Mouse (Mus musculus) hindbrain, embryonic 15.5 days (tissue): Measurements from ENCODE around the gene Gm20388. TPM values are rescaled to one million over a fixed set of nuclear protein-coding genes. Genes with fewer than 3 reads are reported as not detected.

Experiments
- ATAC-seq: fragments of 200-750 bp; cut with Nextera tagmentation; 2 replicates; pipeline ENCODE4 v1.8.0; 2017; ENCODE audit warnings: low read depth, moderate number of reproducible peaks, moderate TSS enrichment; ENCODE audit not compliant: low FRiP score
- H3K27ac ChIP-seq: fragments of 300-500 bp; sonication (generic); replicated peaks from 2 replicates; pipeline ENCODE4 v1.5.1; 2015; ENCODE audit warnings: mild to moderate bottlenecking, inconsistent platforms
- H3K27me3 ChIP-seq: fragments of 300-500 bp; sonication (generic); 2 replicates; pipeline ENCODE4 v1.6.1; 2015; ENCODE audit warnings: control low read depth, inconsistent platforms
- H3K36me3 ChIP-seq: fragments of 300-500 bp; sonication (generic); 2 replicates; pipeline ENCODE4 v1.6.1; 2015; ENCODE audit warnings: control low read depth, inconsistent platforms
- H3K4me1 ChIP-seq: fragments of 300-500 bp; sonication (generic); replicated peaks from 2 replicates; pipeline ENCODE4 v1.6.1; 2015; ENCODE audit warnings: control low read depth, inconsistent platforms
- H3K4me2 ChIP-seq: fragments of 300-500 bp; sonication (generic); 2 replicates; pipeline ENCODE4 v1.6.1; 2015; ENCODE audit warnings: moderate library complexity, mild to moderate bottlenecking, inconsistent platforms
- H3K4me3 ChIP-seq: fragments of 300-500 bp; sonication (generic); 2 replicates; pipeline ENCODE4 v1.5.1; 2015; ENCODE audit warnings: mild to moderate bottlenecking, inconsistent platforms
- H3K9ac ChIP-seq: fragments of 300-500 bp; sonication (generic); 2 replicates; pipeline ENCODE4 v1.6.1; 2015; ENCODE audit warnings: inconsistent platforms
- H3K9me3 ChIP-seq: fragments of 300-500 bp; sonication (generic); 2 replicates; pipeline ENCODE4 v1.6.1; 2016; ENCODE audit warnings: control low read depth, inconsistent platforms
- WGBS: fragments of 180-500 bp; shearing (Covaris S2); methylation state at CpG from one replicate; pipeline ENCODE4 v1.1.7; 2015; 5-methylcytosine and 5-hydroxymethylcytosine counted together
- polyA plus RNA-seq: library from polyadenylated mRNA; unstranded; fragments of >200 nt; fragmentation: Nextera tagmentation; extraction: Ambion mirVana; gene quantifications from 2 replicates; pipeline ENCODE4 v1.2.1, GENCODE M21; 2015

Gm20388 gene
- polyA plus RNA-seq, 1 experiment from 2014 or later: 5.4 TPM

- Histone ChIP-seq H3K4me2 (no peak overlapping the region), H3K36me3 (no peaks in the 10 kb centered on the region), H3K9me3 (no peaks in the 10 kb centered on the region), H3K9ac (no peak overlapping the region), H3K4me3 (no peak overlapping the region), H3K27me3 (peaks cover 10% of the 10 kb centered on the region), H3K27ac (no peak overlapping the region), H3K4me1 (peaks cover 30% of the 10 kb centered on the region)
- 75% methylated on average over 11 of the region's 11 CpGs for WGBS
- no peak for ATAC-seq
These were observed 3323.1 kb downstream of the Gm20388 start for GRCm38 (mm10) chr8:123233760-123234159.

GRCm38 (mm10) chr8:123234918-123235519 is 3324.4 kb downstream of the Gm20388 start:
- Histone ChIP-seq H3K4me2 (peak overlapping the region; percentile 73), H3K9ac (peak overlapping the region; percentile 55), H3K4me3 (peak overlapping the region; percentile 55), H3K27ac (no peak overlapping the region), H3K36me3 (no peaks in the 10 kb centered on the region), H3K27me3 (peaks cover 10% of the 10 kb centered on the region), H3K9me3 (no peaks in the 10 kb centered on the region), H3K4me1 (peaks cover 30% of the 10 kb centered on the region)
- WGBS: 32% methylated on average over 13 of the region's 13 CpGs
- 0 out of 2 replicates have a peak, but pooled peaks have one; percentile 16 for ATAC-seq

GRCm38 (mm10) chr8:123235520-123236497 is 3325.2 kb downstream of the Gm20388 start, which contains the start of gene Spata2l:
Gene Spata2l (minus strand): TSS chr8:123236233.
- H3K27me3 ChIP-seq: peaks cover 10% of the 10 kb centered on the region
- H3K4me2 ChIP-seq: peak within 1 kb of the TSS; percentile 73
- WGBS: 2% methylated on average over 57 of the region's 57 CpGs
- H3K36me3 ChIP-seq: no peaks in the 10 kb centered on the region
- ATAC-seq: peak; percentile 82
- H3K9me3 ChIP-seq: no peaks in the 10 kb centered on the region
- H3K4me1 ChIP-seq: peaks cover 30% of the 10 kb centered on the region
- peak within 1 kb of the TSS; percentile 55 for H3K9ac ChIP-seq
- peak within 1 kb of the TSS; percentile 55 for H3K4me3 ChIP-seq
- no peak within 1 kb of the TSS for H3K27ac ChIP-seq

GRCm38 (mm10) chr8:123239398-123239797 is 3328.8 kb downstream of the Gm20388 start:
- Histone ChIP-seq H3K27ac (no peak overlapping the region), H3K36me3 (peaks cover 17% of the 10 kb centered on the region), H3K27me3 (peaks cover 5% of the 10 kb centered on the region), H3K9ac (no peak overlapping the region), H3K9me3 (no peaks in the 10 kb centered on the region), H3K4me3 (no peak overlapping the region), H3K4me2 (no peak overlapping the region), H3K4me1 (peaks cover 21% of the 10 kb centered on the region)
- 82% methylated on average over 10 of the region's 10 CpGs for WGBS
- ATAC-seq: no peak

- Histone ChIP-seq H3K4me2 (no peak overlapping the region), H3K4me1 (no peaks in the 10 kb centered on the region), H3K36me3 (peaks cover 45% of the 10 kb centered on the region), H3K27me3 (no peaks in the 10 kb centered on the region; the same call in 1 of the 2 replicates), H3K9ac (no peak overlapping the region), H3K27ac (no peak overlapping the region), H3K9me3 (no peaks in the 10 kb centered on the region), H3K4me3 (no peak overlapping the region)
- no peak for ATAC-seq
- 85% methylated on average over 7 of the region's 7 CpGs for WGBS
These were observed 3331.7 kb downstream of the Gm20388 start for GRCm38 (mm10) chr8:123242107-123242923.

GRCm38 (mm10) chr8:123243053-123243452 is 3332.4 kb downstream of the Gm20388 start:
- ATAC-seq: no peak
- Histone ChIP-seq H3K9me3 (no peaks in the 10 kb centered on the region), H3K9ac (no peak overlapping the region), H3K36me3 (peaks cover 53% of the 10 kb centered on the region), H3K4me2 (no peak overlapping the region), H3K4me1 (no peaks in the 10 kb centered on the region), H3K4me3 (no peak overlapping the region), H3K27ac (no peak overlapping the region), H3K27me3 (no peaks in the 10 kb centered on the region)
- 71% methylated on average over 11 of the region's 11 CpGs for WGBS

- no peaks in the 10 kb centered on the region for H3K9me3 ChIP-seq
- WGBS: 95% methylated on average over 4 of the region's 4 CpGs
These were observed 3333.7 kb downstream of the Gm20388 start for GRCm38 (mm10) chr8:123244382-123244781.

GRCm38 (mm10) chr8:123245543-123245942 is 3334.9 kb downstream of the Gm20388 start:
- Histone ChIP-seq H3K9me3 (no peaks in the 10 kb centered on the region), H3K36me3 (peaks cover 75% of the 10 kb centered on the region), H3K27ac (no peak overlapping the region), H3K27me3 (no peaks in the 10 kb centered on the region), H3K9ac (no peak overlapping the region), H3K4me1 (no peaks in the 10 kb centered on the region), H3K4me2 (no peak overlapping the region), H3K4me3 (no peak overlapping the region)
- ATAC-seq: no peak
- 88% methylated on average over 12 of the region's 12 CpGs for WGBS

More at GRCm38 (mm10) chr8:123244382-123244781, 3333.7 kb downstream of the Gm20388 start:
- Histone ChIP-seq H3K4me3 (no peak overlapping the region), H3K4me2 (no peak overlapping the region), H3K36me3 (peaks cover 66% of the 10 kb centered on the region), H3K27ac (no peak overlapping the region), H3K9ac (no peak overlapping the region), H3K27me3 (no peaks in the 10 kb centered on the region), H3K4me1 (no peaks in the 10 kb centered on the region)
- no peak for ATAC-seq

- no peaks in the 10 kb centered on the region for H3K9me3 ChIP-seq
- 95% methylated on average over 6 of the region's 6 CpGs for WGBS
- no peaks in the 10 kb centered on the region for H3K27me3 ChIP-seq
- no peak overlapping the region for H3K27ac ChIP-seq
- H3K4me1 ChIP-seq: peaks cover 4% of the 10 kb centered on the region
- H3K9ac ChIP-seq: no peak overlapping the region
- no peak overlapping the region for H3K4me3 ChIP-seq
- H3K4me2 ChIP-seq: no peak overlapping the region
- ATAC-seq: no peak
- peaks cover 81% of the 10 kb centered on the region for H3K36me3 ChIP-seq
These were observed 3337.1 kb downstream of the Gm20388 start for GRCm38 (mm10) chr8:123247748-123248147.

- Histone ChIP-seq H3K36me3 (peaks cover 75% of the 10 kb centered on the region), H3K4me3 (no peak overlapping the region), H3K9me3 (no peaks in the 10 kb centered on the region), H3K4me1 (peaks cover 10% of the 10 kb centered on the region), H3K27me3 (no peaks in the 10 kb centered on the region), H3K27ac (no peak overlapping the region), H3K4me2 (no peak overlapping the region), H3K9ac (no peak overlapping the region)
- WGBS: 95% methylated on average over 7 of the region's 8 CpGs
- ATAC-seq: no peak
These were observed 3338.0 kb downstream of the Gm20388 start for GRCm38 (mm10) chr8:123248596-123248995.

GRCm38 (mm10) chr8:123250940-123251339 is 3340.3 kb downstream of the Gm20388 start:
- whole genome bisulfite sequencing: 96% methylated on average over 5 of the region's 5 CpGs
- Histone ChIP-seq H3K4me3 (no peak overlapping the region), H3K4me2 (no peak overlapping the region), H3K27me3 (no peaks in the 10 kb centered on the region), H3K4me1 (peaks cover 22% of the 10 kb centered on the region), H3K9me3 (no peaks in the 10 kb centered on the region), H3K9ac (no peak overlapping the region), H3K36me3 (peaks cover 55% of the 10 kb centered on the region), H3K27ac (no peak overlapping the region)
- ATAC-seq: no peak
